Mouse (Mus musculus): ENCODE results near the gene Arpc1b.

Arpc1b gene

DNA sequence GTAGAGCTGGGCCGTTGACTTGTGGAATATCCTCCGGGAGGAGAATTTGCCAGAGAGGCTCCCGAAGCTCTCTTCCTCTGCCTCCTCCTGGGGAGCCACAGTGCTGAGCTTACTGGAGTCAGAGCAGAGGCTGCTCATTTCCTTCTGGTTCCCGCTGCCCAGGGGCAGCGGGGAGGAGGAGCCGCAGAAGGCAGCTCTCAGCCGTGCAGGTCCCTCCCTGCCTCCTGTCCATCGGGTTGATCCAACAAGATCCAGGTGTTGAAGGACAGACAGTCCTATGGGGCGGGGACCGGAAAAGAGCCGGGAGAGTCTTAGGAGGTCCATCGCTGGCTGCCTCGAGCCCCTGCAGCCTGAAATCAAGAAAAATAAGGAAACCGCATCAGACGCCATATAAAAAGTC, 51.2 kb downstream of the Arpc1b start:
- no peak for DNase-seq (ENCODE audit: low read depth)

DNA sequence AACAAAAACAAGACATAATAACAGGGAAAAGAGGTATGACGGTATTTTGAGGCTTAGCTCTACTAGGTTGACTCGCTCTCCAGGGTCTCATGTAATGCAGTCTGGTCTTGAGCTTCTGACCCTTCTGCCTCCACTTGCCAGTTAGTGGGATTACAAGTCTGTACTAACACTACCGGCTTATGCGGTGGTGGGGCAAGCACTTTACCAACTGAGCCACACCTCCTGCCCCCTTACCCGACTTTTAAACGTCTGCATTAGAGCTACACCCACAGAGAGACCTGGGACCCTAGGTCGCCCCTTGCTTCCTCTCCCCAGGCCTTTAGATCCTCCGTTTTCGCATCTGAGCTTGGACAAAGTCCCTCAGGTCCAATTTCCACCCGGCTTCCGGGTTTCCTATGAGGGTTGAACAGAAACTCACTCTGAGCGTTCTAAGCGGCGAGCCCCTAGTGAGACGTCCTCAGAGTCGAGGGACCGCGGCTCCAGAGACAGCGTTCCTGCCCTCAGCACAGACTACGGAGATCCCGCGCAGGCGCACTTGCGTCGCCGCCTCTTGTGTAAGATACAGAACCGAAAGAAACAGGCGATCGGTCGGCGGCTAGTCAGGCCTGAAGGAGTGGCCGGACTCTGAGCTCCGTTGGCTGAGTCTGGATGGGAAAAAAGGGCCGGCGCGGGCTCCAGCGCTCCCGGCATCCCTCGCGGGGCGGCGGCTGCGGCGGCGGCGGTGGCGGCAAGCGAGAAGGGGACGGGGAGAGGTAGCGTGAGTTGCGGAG, 52.7 kb downstream of the Arpc1b start, which contains the start of the genes Ptcd1 and Cpsf4:
Ptcd1 (minus strand) TSS at position 573 of the 770 bp plus-strand sequence.
Cpsf4 (plus strand) TSS at position 678 of the 770 bp plus-strand sequence.
- DNase-seq (ENCODE audit: low read depth) = peak; percentile 99

DNA sequence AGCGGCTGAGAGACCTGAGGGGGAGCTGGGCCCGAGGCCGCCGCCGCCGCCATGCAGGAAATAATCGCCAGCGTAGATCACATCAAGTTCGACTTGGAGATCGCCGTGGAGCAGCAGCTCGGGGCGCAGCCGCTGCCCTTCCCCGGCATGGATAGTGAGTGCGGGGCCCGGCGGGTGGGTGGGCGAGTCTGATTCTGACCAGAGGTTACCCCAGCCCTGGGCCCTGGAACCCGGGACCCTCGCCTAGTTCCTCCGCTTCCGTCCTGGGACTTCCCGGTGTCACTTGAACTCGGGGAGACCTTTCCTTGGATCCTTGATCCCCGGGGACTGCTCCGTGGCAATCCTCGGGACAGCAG, 53.3 kb downstream of the Arpc1b start:
- DNase-seq (ENCODE audit: low read depth) = no peak

DNA sequence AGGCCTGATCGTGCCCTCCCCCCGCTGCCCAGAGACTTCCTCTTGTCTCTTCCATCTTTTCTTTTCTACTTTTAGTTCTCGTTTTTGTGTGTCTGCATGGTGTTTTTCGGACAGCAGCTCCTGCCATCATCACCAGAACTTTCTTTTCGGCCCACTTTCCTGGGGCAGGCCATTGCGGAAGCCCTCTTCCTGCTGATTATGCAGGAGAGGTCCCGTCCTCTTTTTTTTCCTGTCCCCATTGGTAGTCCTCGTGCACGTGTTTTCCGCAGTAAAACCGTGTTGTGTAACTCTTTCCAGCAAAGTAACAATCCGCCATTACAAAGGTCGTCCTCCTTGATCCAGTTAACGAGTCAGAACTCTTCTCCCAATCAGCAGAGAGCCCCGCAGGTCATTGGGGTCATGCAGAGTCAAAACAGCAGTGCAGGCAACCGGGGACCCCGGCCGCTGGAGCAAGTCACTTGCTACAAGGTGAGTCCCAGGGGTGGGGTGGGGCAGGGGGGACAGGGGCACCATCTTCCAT, 64.5 kb downstream of the Arpc1b start:
- DNase-seq (ENCODE audit: low read depth) = no peak
